In the genomic region with DNA sequence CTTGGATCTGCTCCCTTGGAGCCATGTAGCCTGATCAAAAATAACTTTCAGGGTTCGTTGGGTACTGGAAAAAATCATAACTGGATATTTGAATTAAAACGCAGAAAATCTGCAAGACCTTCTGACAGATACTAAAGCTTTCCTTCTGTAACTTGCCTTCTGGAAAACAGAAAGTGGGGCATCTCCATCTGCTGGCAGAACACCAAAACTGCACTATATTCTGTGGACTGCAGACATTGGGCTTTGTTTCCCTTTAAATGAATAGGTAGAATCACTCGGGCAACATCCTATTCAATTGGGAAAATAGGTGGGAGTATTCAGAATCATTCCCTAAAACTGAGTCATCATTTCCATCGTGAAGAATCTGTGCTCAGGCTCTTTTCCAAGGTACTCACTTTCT, we compare ENCODE assay signal across 8 mouse cellular contexts.
DNase-seq lines count a peak whose midpoint lies in the region; ATAC-seq and TF ChIP-seq lines count a peak whose summit lies in the region.

No protein-coding gene starts in this region.

- no peaks in the 10 kb centered on the region for H3K27me3 ChIP-seq in hindbrain, embryonic 11.5 days (ENCODE audit: control insufficient read depth, insufficient read depth, low read length)
- H3K27me3 ChIP-seq in hindbrain, embryonic 13.5 days: no peaks in the 10 kb centered on the region

- H3K9me3 ChIP-seq in hindbrain, embryonic 11.5 days (ENCODE audit: control insufficient read depth, low read length): no peaks in the 10 kb centered on the region
- no peaks in the 10 kb centered on the region for H3K9me3 ChIP-seq in hindbrain, embryonic 13.5 days

- no peak overlapping the region for H3K4me2 ChIP-seq in hindbrain, embryonic 11.5 days (replicated peaks; ENCODE audit: low read depth, low read length)
- no peak overlapping the region for H3K4me2 ChIP-seq in hindbrain, embryonic 13.5 days

- DNase-seq in hindbrain, embryonic 11.5 days (ENCODE audit: low spot score): peak; percentile 35
- peak; percentile 30 for DNase-seq in NIH3T3 (ENCODE audit: low read depth)
- peak; percentile 64 to 68 for DNase-seq in cerebellum, postnatal 10 days
- DNase-seq in layer of hippocampus, adult 2 months (ENCODE audit: low spot score in 2 of 2): peak; percentile 30
- peak; percentile 22 for DNase-seq in retina, adult 2 months (ENCODE audit: low read depth, low spot score)
- DNase-seq in urinary bladder, adult 18-20 months (ENCODE audit: low spot score in 2 of 2): no peak
- DNase-seq in thymus, postnatal 0 days (ENCODE audit: low spot score): no peak

- 26% methylated on average over 4 of the region's 4 CpGs for WGBS in hindbrain, embryonic 11.5 days
- 16% methylated on average over 4 of the region's 4 CpGs for WGBS in hindbrain, embryonic 13.5 days

- no peak overlapping the region for H3K9ac ChIP-seq in hindbrain, embryonic 11.5 days (ENCODE audit: low read depth, low read length)
- H3K9ac ChIP-seq in hindbrain, embryonic 13.5 days: no peak overlapping the region

- H3K27ac ChIP-seq in hindbrain, embryonic 11.5 days (ENCODE audit: low read depth, low read length): no peak overlapping the region
- no peak overlapping the region for H3K27ac ChIP-seq in hindbrain, embryonic 13.5 days
- no peak overlapping the region for H3K27ac ChIP-seq in layer of hippocampus, adult 2 months

- no peak for ATAC-seq in hindbrain, embryonic 11.5 days (ENCODE audit: low FRiP score)
- no peak for ATAC-seq in hindbrain, embryonic 13.5 days (ENCODE audit: low FRiP score)

- H3K4me3 ChIP-seq in hindbrain, embryonic 11.5 days (ENCODE audit: low read depth, low read length): no peak overlapping the region
- no peak overlapping the region for H3K4me3 ChIP-seq in hindbrain, embryonic 13.5 days
- H3K4me3 ChIP-seq in layer of hippocampus, adult 2 months: no peak overlapping the region

- TF ChIP-seq CTCF in layer of hippocampus, adult 2 months (conservative IDR thresholded peaks at IDR 0.05): peak; percentile 75

- H3K36me3 ChIP-seq in hindbrain, embryonic 11.5 days (ENCODE audit: control insufficient read depth, insufficient read depth, low read length): no peaks in the 10 kb centered on the region
- H3K36me3 ChIP-seq in hindbrain, embryonic 13.5 days: no peaks in the 10 kb centered on the region

- no peaks in the 10 kb centered on the region for H3K4me1 ChIP-seq in hindbrain, embryonic 11.5 days (replicated peaks; ENCODE audit: control insufficient read depth, insufficient read depth, low read length)
- no peaks in the 10 kb centered on the region for H3K4me1 ChIP-seq in hindbrain, embryonic 13.5 days (replicated peaks)

Comparison
In these comparisons a context has a peak if more than half of its experiments do, and no peak if none do; other contexts are left out.
1. DNase-seq: peak in hindbrain, embryonic 11.5 days (single experiment), NIH3T3 (single experiment), cerebellum, postnatal 10 days (2 of 2), layer of hippocampus, adult 2 months (2 of 2) and retina, adult 2 months (single experiment); none in urinary bladder, adult 18-20 months (0 of 2) and thymus, postnatal 0 days (single experiment).